Mouse (Mus musculus) left cerebral cortex, postnatal 14 days (tissue): ENCODE measurements around the gene Awat2. TPM values are rescaled to one million over a fixed set of nuclear protein-coding genes. Genes with fewer than 3 reads are reported as not detected.
"Not testable (repeated sequence)": the region's sequence is repeated elsewhere in the genome, so short reads cannot be mapped to it uniquely, and the experiment has no call there.

Source experiments
- DNase-seq, 2 experiments: peaks; one replicate each; pipeline ENCODE4 v3.0.0; 2021 to 2022; ENCODE audit warnings: low spot score in 2 of 2, mixed read lengths in 1 of 2
- intact Hi-C: fragments of 180-260 bp; cut with DNase I; formaldehyde crosslinking; loops from one replicate; pipeline ENCODE4 v1.15.1; 2025
- long read RNA-seq, 2 experiments: library from polyadenylated mRNA; stranded (forward); transcript quantifications; one replicate each; pipeline ENCODE4 v2.0.0; 2021
- total RNA-seq, 2 experiments: library from RNA; stranded (reverse); gene quantifications; 2 replicates each; pipeline ENCODE4 v1.2.3; 2021

The Awat2 gene
- not detected for total RNA-seq
- long read RNA-seq, experiment 1, result 0 reads
- long read RNA-seq, experiment 2, result 0 reads

- DNase-seq, intact Hi-C loops: not testable (repeated sequence)
Measured at GRCm38 (mm10) chrX:100442617-100443016, at the start of gene Awat2. Gene Awat2, minus strand, starts transcription at chrX:100442717.

- peak; percentile 30 to 50 for DNase-seq
- intact Hi-C loops, result loop anchor here (5.0 kb wide), 2 partner anchors 673 to 1353 kb away; no protein-coding TSS in a partner anchor
Measured at GRCm38 (mm10) chrX:100480317-100480716, 37.8 kb upstream of the Awat2 start.

GRCm38 (mm10) chrX:100475569-100476223 lies 33.2 kb upstream of the Awat2 start:
- DNase-seq, result no peak
- intact Hi-C loops, result loop anchor here (5.0 kb wide), 1 partner anchor 78 kb away; no protein-coding TSS in a partner anchor

- intact Hi-C loops, result no loop called here
- DNase-seq, result no peak
Measured at GRCm38 (mm10) chrX:100471491-100471890, 29.0 kb upstream of the Awat2 start.

- no peak for DNase-seq
- intact Hi-C loops, result no loop called here
Measured at GRCm38 (mm10) chrX:100470126-100470525, 27.6 kb upstream of the Awat2 start.

GRCm38 (mm10) chrX:100468047-100468446 lies 25.5 kb upstream of the Awat2 start:
- DNase-seq, result peak in 1 of 2 experiments; percentile 21
- intact Hi-C loops, result no loop called here

- DNase-seq, result no peak
- intact Hi-C loops, result no loop called here
Measured at GRCm38 (mm10) chrX:100443532-100443931, 1.0 kb upstream of the Awat2 start.

GRCm38 (mm10) chrX:100432311-100432710 lies 10.2 kb downstream of the Awat2 start:
- intact Hi-C loops, result no loop called here
- no peak for DNase-seq

- DNase-seq, result no peak
- intact Hi-C loops, result no loop called here
Measured at GRCm38 (mm10) chrX:100428693-100429092, 13.8 kb downstream of the Awat2 start, which contains the start of gene Otud6a. Gene Otud6a, plus strand, starts transcription at chrX:100429013.

- intact Hi-C loops, result no loop called here
- DNase-seq, result no peak
Measured at GRCm38 (mm10) chrX:100409245-100409644, 33.3 kb downstream of the Awat2 start.

- intact Hi-C loops, result no loop called here
- no peak for DNase-seq
Measured at GRCm38 (mm10) chrX:100401657-100402056, 40.9 kb downstream of the Awat2 start.

- no peak for DNase-seq
- intact Hi-C loops, result no loop called here
Measured at GRCm38 (mm10) chrX:100400900-100401299, 41.6 kb downstream of the Awat2 start.

- intact Hi-C loops, result loop anchor here (5.0 kb wide), 2 partner anchors 82 to 588 kb away; no protein-coding TSS in a partner anchor
- DNase-seq, result peak in 1 of 2 experiments; percentile 2
Measured at GRCm38 (mm10) chrX:100395026-100395425, 47.5 kb downstream of the Awat2 start.

- peak in 1 of 2 experiments; percentile 3 for DNase-seq
- intact Hi-C loops, result loop anchor here (5.0 kb wide), 1 partner anchor 577 kb away; no protein-coding TSS in a partner anchor
Measured at GRCm38 (mm10) chrX:100394223-100394861, 48.2 kb downstream of the Awat2 start.

GRCm38 (mm10) chrX:100392304-100392703 lies 50.2 kb downstream of the Awat2 start:
- peak; percentile 15 to 27 for DNase-seq
- intact Hi-C loops, result loop anchor here (5.0 kb wide), 1 partner anchor 575 kb away; no protein-coding TSS in a partner anchor

GRCm38 (mm10) chrX:100389887-100390286 lies 52.6 kb downstream of the Awat2 start:
- intact Hi-C loops, result loop anchor here (5.0 kb wide), 1 partner anchor 573 kb away; no protein-coding TSS in a partner anchor
- DNase-seq, result no peak

- intact Hi-C loops, result no loop called here
- no peak for DNase-seq
Measured at GRCm38 (mm10) chrX:100356974-100357373, 85.5 kb downstream of the Awat2 start.
